Mouse (Mus musculus): Measurements from ENCODE around the gene Atg10. TPM values are rescaled to one million over a fixed set of nuclear protein-coding genes. Genes with fewer than 3 reads are reported as not detected.

Atg10 gene
- total RNA-seq, 1 experiment = 2.6 TPM

GRCm38 (mm10) chr13:91175347-91175746 lies 48.4 kb downstream of the Atg10 start:
- Histone ChIP-seq H3K36me3 (ENCODE audit: control insufficient read depth, insufficient read depth, low read length, poor library complexity, severe bottlenecking) (no peaks in the 10 kb centered on the region), H3K9me3 (ENCODE audit: control insufficient read depth, insufficient read depth, low read depth, low read length) (no peaks in the 10 kb centered on the region), H3K4me3 (ENCODE audit: insufficient read depth in 1 of 2, low read depth in 1 of 2, low read length in 2 of 2, poor library complexity in 1 of 2, severe bottlenecking in 1 of 2) (no peak overlapping the region), H3K4me1 (ENCODE audit: control insufficient read depth in 2 of 2, insufficient read depth in 2 of 2, low read length in 2 of 2, poor library complexity in 1 of 2) (peaks cover 5 to 12% of the 10 kb centered on the region in 2 experiments; a peak in 3 of 4 replicates), H3K9ac (ENCODE audit: insufficient read depth, low read depth, low read length, poor library complexity, severe bottlenecking) (no peak overlapping the region), H3K27ac (ENCODE audit: insufficient read depth, low read depth, low read length, poor library complexity, severe bottlenecking) (no peak overlapping the region)
- in situ Hi-C loops (cut with MboI; ENCODE audit: low sequenced_read_pairs in 2 of 2, unreplicated experiment in 2 of 2) = no loop called here
- no peak for TF ChIP-seq ZC3H11A (IDR thresholded peaks at IDR 0.05; ENCODE audit: borderline replicate concordance, low read depth, low read length)
- DNase-seq (ENCODE audit: low read depth, low spot score) = no peak

DNA sequence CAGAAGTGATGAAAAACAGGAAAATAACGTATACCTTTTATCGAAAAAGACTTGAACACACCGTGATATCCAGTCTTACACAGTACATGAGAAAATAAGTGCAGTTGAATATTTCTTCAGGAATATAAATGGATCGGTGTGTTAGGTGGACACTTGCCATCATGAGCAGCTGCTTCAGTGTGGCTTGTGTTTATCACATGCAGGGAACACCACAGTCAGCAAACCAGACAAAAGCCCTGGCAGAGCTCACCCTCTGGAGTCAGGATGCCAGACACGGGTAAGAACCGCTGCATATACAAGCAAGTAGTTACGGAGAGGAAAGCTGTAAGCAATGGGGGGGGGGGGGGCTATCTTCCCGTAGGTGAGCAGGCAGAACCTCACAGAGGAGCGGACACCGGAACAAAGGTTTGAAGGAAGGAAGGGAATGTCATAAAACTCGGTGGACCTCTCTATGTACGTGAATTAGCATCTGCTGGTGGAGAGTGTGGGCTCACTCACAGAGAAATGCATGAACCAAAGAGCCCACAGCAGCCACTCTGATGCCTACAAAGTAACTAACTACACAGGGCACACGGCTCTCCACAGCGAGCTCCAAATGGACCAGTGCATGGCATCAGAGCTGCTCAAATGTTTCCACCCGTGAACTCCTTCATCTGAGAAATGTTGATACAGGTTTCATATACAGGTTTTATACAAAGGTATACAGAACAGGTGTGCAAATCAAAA lies 51.8 kb downstream of the Atg10 start:
- H3K36me3 ChIP-seq (ENCODE audit: control insufficient read depth, insufficient read depth, low read length, poor library complexity, severe bottlenecking) = no peaks in the 10 kb centered on the region
- peaks cover 0 to 5% of the 10 kb centered on the region in 2 experiments; a peak in 1 of 4 replicates for H3K4me1 ChIP-seq (ENCODE audit: control insufficient read depth in 2 of 2, insufficient read depth in 2 of 2, low read length in 2 of 2, poor library complexity in 1 of 2)
- no peak overlapping the region for H3K27ac ChIP-seq (ENCODE audit: insufficient read depth, low read depth, low read length, poor library complexity, severe bottlenecking)
- H3K9me3 ChIP-seq (ENCODE audit: control insufficient read depth, insufficient read depth, low read depth, low read length) = no peaks in the 10 kb centered on the region
- no peak overlapping the region for H3K4me3 ChIP-seq (ENCODE audit: insufficient read depth in 1 of 2, low read depth in 1 of 2, low read length in 2 of 2, poor library complexity in 1 of 2, severe bottlenecking in 1 of 2)
- no peak overlapping the region for H3K9ac ChIP-seq (ENCODE audit: insufficient read depth, low read depth, low read length, poor library complexity, severe bottlenecking)
- in situ Hi-C loops (cut with MboI; ENCODE audit: low sequenced_read_pairs in 2 of 2, unreplicated experiment in 2 of 2) = no loop called here
- no peak for DNase-seq (ENCODE audit: low read depth, low spot score)
- TF ChIP-seq ZNF384 (IDR thresholded peaks at IDR 0.05; ENCODE audit: low read depth, low read length) (no peak), HCFC1 (IDR thresholded peaks at IDR 0.05; ENCODE audit: borderline replicate concordance, insufficient read depth, low read length) (no peak), MAFK (IDR thresholded peaks at IDR 0.05; ENCODE audit: insufficient read depth, low read depth, low read length) (no peak), ZC3H11A (IDR thresholded peaks at IDR 0.05; ENCODE audit: borderline replicate concordance, low read depth, low read length) (no peak), CHD2 (IDR thresholded peaks at IDR 0.05; ENCODE audit: low read depth, low read length) (no peak)

DNA sequence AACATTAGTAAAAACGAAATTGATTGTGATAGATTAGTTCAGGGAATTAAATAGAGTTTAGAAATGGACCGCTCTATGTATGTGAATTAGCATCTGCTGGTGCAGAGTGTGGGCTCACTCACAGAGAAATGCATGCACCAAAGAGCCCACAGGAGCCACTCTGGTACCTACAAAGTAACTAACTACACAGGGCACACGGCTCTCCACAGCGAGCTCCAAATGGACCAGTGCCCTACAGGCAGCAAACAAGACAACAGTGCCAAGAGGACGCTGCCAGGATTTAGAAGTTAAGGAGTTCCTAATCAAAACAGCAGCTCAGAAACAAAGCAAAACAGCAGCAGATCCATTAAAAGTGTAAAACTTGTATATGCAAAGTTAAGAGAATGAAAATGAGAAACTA lies 52.6 kb downstream of the Atg10 start:
- Histone ChIP-seq H3K4me1 (ENCODE audit: control insufficient read depth in 2 of 2, insufficient read depth in 2 of 2, low read length in 2 of 2, poor library complexity in 1 of 2) (peaks cover 0 to 5% of the 10 kb centered on the region in 2 experiments; a peak in 1 of 4 replicates), H3K27ac (ENCODE audit: insufficient read depth, low read depth, low read length, poor library complexity, severe bottlenecking) (no peak overlapping the region), H3K9ac (ENCODE audit: insufficient read depth, low read depth, low read length, poor library complexity, severe bottlenecking) (no peak overlapping the region), H3K36me3 (ENCODE audit: control insufficient read depth, insufficient read depth, low read length, poor library complexity, severe bottlenecking) (no peaks in the 10 kb centered on the region), H3K9me3 (ENCODE audit: control insufficient read depth, insufficient read depth, low read depth, low read length) (no peaks in the 10 kb centered on the region), H3K4me3 (ENCODE audit: insufficient read depth in 1 of 2, low read depth in 1 of 2, low read length in 2 of 2, poor library complexity in 1 of 2, severe bottlenecking in 1 of 2) (no peak overlapping the region)
- in situ Hi-C loops (cut with MboI; ENCODE audit: low sequenced_read_pairs in 2 of 2, unreplicated experiment in 2 of 2) = no loop called here
- no peak for TF ChIP-seq CHD2 (IDR thresholded peaks at IDR 0.05; ENCODE audit: low read depth, low read length)
- TF ChIP-seq MAFK (IDR thresholded peaks at IDR 0.05; ENCODE audit: insufficient read depth, low read depth, low read length) = no peak
- no peak for TF ChIP-seq HCFC1 (IDR thresholded peaks at IDR 0.05; ENCODE audit: borderline replicate concordance, insufficient read depth, low read length)
- TF ChIP-seq ZC3H11A (IDR thresholded peaks at IDR 0.05; ENCODE audit: borderline replicate concordance, low read depth, low read length) = no peak
- TF ChIP-seq ZNF384 (IDR thresholded peaks at IDR 0.05; ENCODE audit: low read depth, low read length) = no peak
- no peak for DNase-seq (ENCODE audit: low read depth, low spot score)

- TF ChIP-seq MAFK (IDR thresholded peaks at IDR 0.05; ENCODE audit: insufficient read depth, low read depth, low read length) (0 out of 2 replicates have a peak, but pooled peaks have one; percentile 17), ZC3H11A (IDR thresholded peaks at IDR 0.05; ENCODE audit: borderline replicate concordance, low read depth, low read length) (no peak), CHD2 (IDR thresholded peaks at IDR 0.05; ENCODE audit: low read depth, low read length) (no peak), ZNF384 (IDR thresholded peaks at IDR 0.05; ENCODE audit: low read depth, low read length) (no peak), HCFC1 (IDR thresholded peaks at IDR 0.05; ENCODE audit: borderline replicate concordance, insufficient read depth, low read length) (no peak)
- no peak for DNase-seq (ENCODE audit: low read depth, low spot score)
- 0 out of 4 replicates have a peak, but pooled peaks cover 0 to 3% of the 10 kb centered on the region in 2 experiments for H3K4me1 ChIP-seq (ENCODE audit: control insufficient read depth in 2 of 2, insufficient read depth in 2 of 2, low read length in 2 of 2, poor library complexity in 1 of 2)
- 0 out of 4 replicates have a peak overlapping the region, but pooled peaks have one; percentile 4 to 21 for H3K4me3 ChIP-seq (ENCODE audit: insufficient read depth in 1 of 2, low read depth in 1 of 2, low read length in 2 of 2, poor library complexity in 1 of 2, severe bottlenecking in 1 of 2)
- peak overlapping the region; percentile 51; the same call in 1 of the 2 replicates for H3K9ac ChIP-seq (ENCODE audit: insufficient read depth, low read depth, low read length, poor library complexity, severe bottlenecking)
- in situ Hi-C loops (cut with MboI; ENCODE audit: low sequenced_read_pairs in 2 of 2, unreplicated experiment in 2 of 2) = no loop called here
- H3K27ac ChIP-seq (ENCODE audit: insufficient read depth, low read depth, low read length, poor library complexity, severe bottlenecking) = no peak overlapping the region
- H3K9me3 ChIP-seq (ENCODE audit: control insufficient read depth, insufficient read depth, low read depth, low read length) = no peaks in the 10 kb centered on the region
- no peaks in the 10 kb centered on the region for H3K36me3 ChIP-seq (ENCODE audit: control insufficient read depth, insufficient read depth, low read length, poor library complexity, severe bottlenecking)
Measured at GRCm38 (mm10) chr13:91169529-91170319, 54.0 kb downstream of the Atg10 start.

Measured in ES-E14 (cell line).